7 mouse cellular contexts compared by ENCODE assay signal in the genomic region with DNA sequence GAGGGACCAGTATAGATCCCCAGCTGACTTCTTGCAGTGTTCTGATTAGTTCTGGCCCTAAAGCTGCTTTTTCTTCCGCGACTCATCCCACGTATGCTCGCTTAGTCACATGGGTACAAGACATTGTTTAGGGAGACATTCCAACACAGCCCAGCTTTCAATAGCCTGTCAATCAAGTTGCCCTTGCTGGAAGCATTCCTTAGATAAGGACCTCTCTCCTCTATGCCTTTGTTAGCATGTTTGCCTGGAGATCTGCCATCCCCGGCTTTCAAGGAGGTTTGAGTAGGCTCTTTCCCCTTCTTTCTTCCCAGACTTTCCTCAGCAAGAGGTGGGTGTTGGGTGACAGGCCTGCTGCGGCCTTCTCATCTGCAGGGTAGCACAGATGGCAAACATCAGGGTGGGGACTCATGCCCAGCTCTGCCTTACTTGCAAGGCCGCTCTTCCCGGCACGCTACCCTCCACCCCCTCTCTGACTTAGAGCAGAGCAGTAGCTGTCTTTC.
DNase-seq lines count a peak whose midpoint lies in the region; ATAC-seq and TF ChIP-seq lines count a peak whose summit lies in the region.

No protein-coding gene starts in this region.

- no peak overlapping the region for H3K4me3 ChIP-seq in cortical plate, adult 2 months (ENCODE audit: insufficient read depth, low read length)
- peak overlapping the region; percentile 11; the same call in 1 of the 2 replicates for H3K4me3 ChIP-seq in heart, embryonic 16.5 days (ENCODE audit: low read length)

- no peak for TF ChIP-seq CTCF in cortical plate, adult 2 months (IDR thresholded peaks at IDR 0.05; ENCODE audit: extremely low read depth, insufficient read depth, low read length)

- peak overlapping the region; percentile 20; the same call in 1 of the 2 replicates for H3K9ac ChIP-seq in heart, embryonic 16.5 days (ENCODE audit: low read length)

- peak; percentile 66 for DNase-seq in Muller cell, postnatal 12 days (ENCODE audit: inconsistent ontology term)
- peak; percentile 74 to 82 for DNase-seq in lung, postnatal 4 days
- no peak for DNase-seq in thymus, postnatal 10 days (ENCODE audit: low spot score in 2 of 2)
- no peak for DNase-seq in gastrocnemius, postnatal 25 days

- WGBS in heart, embryonic 16.5 days = 19% methylated on average over 9 of the region's 9 CpGs

- H3K27ac ChIP-seq in cortical plate, adult 2 months (ENCODE audit: insufficient read depth, low read length) = 0 out of 2 replicates have a peak overlapping the region, but pooled peaks have one; percentile 38
- H3K27ac ChIP-seq in heart, embryonic 16.5 days (ENCODE audit: low read length) = peak overlapping the region; percentile 93

- H3K4me1 ChIP-seq in cortical plate, adult 2 months (ENCODE audit: control insufficient read depth, insufficient read depth, low read length) = no peaks in the 10 kb centered on the region; the same call in 1 of the 2 replicates
- H3K4me1 ChIP-seq in heart, embryonic 16.5 days (ENCODE audit: control insufficient read depth, insufficient read depth, low read length) = peaks cover 18% of the 10 kb centered on the region

- no peaks in the 10 kb centered on the region for H3K9me3 ChIP-seq in heart, embryonic 16.5 days (replicated peaks; ENCODE audit: control insufficient read depth, low read length)

- no peaks in the 10 kb centered on the region for H3K36me3 ChIP-seq in heart, embryonic 16.5 days (ENCODE audit: control insufficient read depth, insufficient read depth)

- no peak for TF ChIP-seq POLR2A in cortical plate, adult 2 months (IDR thresholded peaks at IDR 0.05; ENCODE audit: extremely low read depth, insufficient read depth, low read length)

- ATAC-seq in heart, embryonic 16.5 days (replicated peaks; ENCODE audit: extremely low read depth, insufficient read depth, low FRiP score) = peak; percentile 92
- ATAC-seq in megakaryocyte, adult 5-6 weeks (ENCODE audit: poor library complexity, severe bottlenecking) = no peak

- peak overlapping the region; percentile 53 for H3K4me2 ChIP-seq in heart, embryonic 16.5 days (ENCODE audit: low read depth, low read length)

- no peaks in the 10 kb centered on the region for H3K27me3 ChIP-seq in heart, embryonic 16.5 days (ENCODE audit: control insufficient read depth, insufficient read depth, low read length)

Comparison
In these comparisons a context has a peak if more than half of its experiments do, and no peak if none do; other contexts are left out.
1. DNase-seq: peak in Muller cell, postnatal 12 days (single experiment) and lung, postnatal 4 days (2 of 2); none in thymus, postnatal 10 days (0 of 2) and gastrocnemius, postnatal 25 days (single experiment).